In genomic region chr8:45615050-45615449, GRCm38 (mm10) we compare ENCODE assay signal across 11 mouse cellular contexts.
DNase-seq lines count a peak whose midpoint lies in the region; ATAC-seq and TF ChIP-seq lines count a peak whose summit lies in the region.
"Had no signal": no experiment of that assay in that cellular context is flagged by ENCODE, and none has a peak within 500 bp of the region (broad histone marks: within the 10 kb centered on the region; RNA-seq: fewer than 3 reads in every experiment).

No protein-coding gene starts in this region.

- peak overlapping the region; percentile 3 for H3K9ac ChIP-seq in heart, embryonic 14.5 days (ENCODE audit: low read length)
- H3K9ac ChIP-seq in lung, postnatal 0 days (replicated peaks; ENCODE audit: low read depth) = no peak overlapping the region
- no peak overlapping the region for H3K9ac ChIP-seq in hindbrain, embryonic 13.5 days
- no peak overlapping the region for H3K9ac ChIP-seq in neural tube, embryonic 15.5 days (replicated peaks)

- no peaks in the 10 kb centered on the region for H3K9me3 ChIP-seq in heart, embryonic 14.5 days (ENCODE audit: control insufficient read depth, low read length)
- no peaks in the 10 kb centered on the region for H3K9me3 ChIP-seq in lung, postnatal 0 days (ENCODE audit: low read length)
- H3K9me3 ChIP-seq in hindbrain, embryonic 13.5 days = no peaks in the 10 kb centered on the region
- no peaks in the 10 kb centered on the region for H3K9me3 ChIP-seq in neural tube, embryonic 15.5 days (replicated peaks)

- TF ChIP-seq CTCF in lung, postnatal 0 days (IDR thresholded peaks at IDR 0.05) = peak; percentile 27; the same call in 1 of the 2 replicates

- H3K4me1 ChIP-seq in heart, embryonic 14.5 days (ENCODE audit: control insufficient read depth in 2 of 2, insufficient read depth in 2 of 2, low read length in 2 of 2) = peaks cover 9 to 30% of the 10 kb centered on the region in 2 experiments
- no peaks in the 10 kb centered on the region; the same call in 1 of the 2 replicates for H3K4me1 ChIP-seq in lung, postnatal 0 days (ENCODE audit: insufficient read depth, low read depth, low read length)
- peaks cover 22% of the 10 kb centered on the region for H3K4me1 ChIP-seq in hindbrain, embryonic 13.5 days (replicated peaks)
- H3K4me1 ChIP-seq in neural tube, embryonic 15.5 days = peaks cover 10% of the 10 kb centered on the region; the same call in 1 of the 2 replicates

- 6% methylated on average over 9 of the region's 9 CpGs for WGBS in heart, embryonic 14.5 days
- 6% methylated on average over 9 of the region's 9 CpGs for WGBS in lung, postnatal 0 days
- 14% methylated on average over 9 of the region's 9 CpGs for WGBS in hindbrain, embryonic 13.5 days
- WGBS in neural tube, embryonic 15.5 days = 10% methylated on average over 9 of the region's 9 CpGs

- no peak overlapping the region for H3K4me3 ChIP-seq in heart, embryonic 14.5 days (ENCODE audit: control insufficient read depth in 1 of 2, insufficient read depth in 1 of 2, low read depth in 1 of 2, low read length in 2 of 2)
- H3K4me3 ChIP-seq in lung, postnatal 0 days (ENCODE audit: low read depth, low read length) = 0 out of 2 replicates have a peak overlapping the region, but pooled peaks have one; percentile 3
- no peak overlapping the region for H3K4me3 ChIP-seq in hindbrain, embryonic 13.5 days
- no peak overlapping the region for H3K4me3 ChIP-seq in neural tube, embryonic 15.5 days (replicated peaks)
- H3K4me3 ChIP-seq: gastrocnemius, adult 2 months had no signal

- H3K36me3 ChIP-seq in heart, embryonic 14.5 days (ENCODE audit: control insufficient read depth, insufficient read depth, low read length) = no peaks in the 10 kb centered on the region
- H3K36me3 ChIP-seq in lung, postnatal 0 days (ENCODE audit: insufficient read depth, low read length) = no peaks in the 10 kb centered on the region
- H3K36me3 ChIP-seq in hindbrain, embryonic 13.5 days = no peaks in the 10 kb centered on the region
- H3K36me3 ChIP-seq in neural tube, embryonic 15.5 days = no peaks in the 10 kb centered on the region

- no peaks in the 10 kb centered on the region for H3K27me3 ChIP-seq in heart, embryonic 14.5 days (ENCODE audit: control insufficient read depth, insufficient read depth, low read length)
- no peaks in the 10 kb centered on the region for H3K27me3 ChIP-seq in lung, postnatal 0 days (replicated peaks; ENCODE audit: insufficient read depth, low read length)
- H3K27me3 ChIP-seq in hindbrain, embryonic 13.5 days = no peaks in the 10 kb centered on the region
- H3K27me3 ChIP-seq in neural tube, embryonic 15.5 days (replicated peaks) = no peaks in the 10 kb centered on the region
- H3K27me3 ChIP-seq: CH12.LX had no signal

- H3K4me2 ChIP-seq in heart, embryonic 14.5 days (ENCODE audit: low read length) = peak overlapping the region; percentile 40
- H3K4me2 ChIP-seq in lung, postnatal 0 days (replicated peaks; ENCODE audit: low read depth, low read length) = peak overlapping the region; percentile 42; the same call in 1 of the 2 replicates
- no peak overlapping the region for H3K4me2 ChIP-seq in hindbrain, embryonic 13.5 days
- peak overlapping the region; percentile 19; the same call in 1 of the 2 replicates for H3K4me2 ChIP-seq in neural tube, embryonic 15.5 days

- H3K27ac ChIP-seq in heart, embryonic 14.5 days (replicated peaks in 1 of 2; ENCODE audit: control insufficient read depth in 1 of 2, insufficient read depth in 1 of 2, low read depth in 2 of 2, low read length in 2 of 2) = peak overlapping the region; percentile 15 to 25; a peak in 1 of 4 replicates
- peak overlapping the region; percentile 23; the same call in 1 of the 2 replicates for H3K27ac ChIP-seq in lung, postnatal 0 days (ENCODE audit: low read length)
- H3K27ac ChIP-seq in hindbrain, embryonic 13.5 days = 0 out of 2 replicates have a peak overlapping the region, but pooled peaks have one; percentile 40
- no peak overlapping the region for H3K27ac ChIP-seq in neural tube, embryonic 15.5 days (replicated peaks)
- H3K27ac ChIP-seq: gastrocnemius, adult 2 months had no signal

- TF ChIP-seq EP300 in lung, postnatal 0 days (IDR thresholded peaks at IDR 0.05) = no peak

- no peak for DNase-seq in heart, adult 9 months (ENCODE audit: low spot score in 2 of 2)
- DNase-seq in lung, postnatal 0 days (ENCODE audit: low spot score) = no peak
- no peak for DNase-seq in lung, postnatal 25 days (ENCODE audit: low spot score)
- no peak for DNase-seq in right cerebral cortex, postnatal 10 days (ENCODE audit: low spot score in 2 of 2)
- DNase-seq: cerebellum, postnatal 14 days; gastrocnemius, adult 2 months; right cerebral cortex, postnatal 4 days had no signal

- no peak for ATAC-seq in heart, embryonic 14.5 days (ENCODE audit: insufficient number of reproducible peaks, insufficient read depth, low FRiP score, low read depth)
- ATAC-seq in lung, postnatal 0 days = peak; percentile 70
- no peak for ATAC-seq in hindbrain, embryonic 13.5 days (ENCODE audit: low FRiP score)
- ATAC-seq in neural tube, embryonic 15.5 days (ENCODE audit: low FRiP score) = peak; percentile 50; the same call in 1 of the 2 replicates

Comparison
In these comparisons a context has a peak if more than half of its experiments do, and no peak if none do; other contexts are left out.
1. ATAC-seq: peak in lung, postnatal 0 days (single experiment) and neural tube, embryonic 15.5 days (single experiment); none in heart, embryonic 14.5 days (single experiment) and hindbrain, embryonic 13.5 days (single experiment).